Mouse (Mus musculus) kidney, adult 2 months (tissue): Measurements from ENCODE around the gene Ctnnd1.

Source experiments
- CTCF ChIP-seq: fragments of 200-500 bp; conservative IDR thresholded peaks from 2 replicates; pipeline ENCODE4 v1.5.1; 2011; ENCODE audit warnings: low read depth, mild to moderate bottlenecking, control low read depth, low read length, moderate library complexity, mixed read lengths; ENCODE audit not compliant: insufficient read depth, insufficient read length
- POLR2A ChIP-seq: fragments of 200-500 bp; IDR thresholded peaks from one replicate; pipeline ENCODE4 v1.6.1; 2011; ENCODE audit warnings: low read depth, low read length, control low read depth

GRCm38 (mm10) chr2:84647051-84647568, 3.5 kb downstream of the Ctnnd1 start:
- TF ChIP-seq CTCF (no peak), POLR2A (no peak)
